Mouse (Mus musculus): ENCODE data around the gene Abhd16a. TPM values are rescaled to one million over a fixed set of nuclear protein-coding genes. Genes with fewer than 3 reads are reported as not detected.

Abhd16a gene
- polyA plus RNA-seq, 1 experiment from 2014 or later = 101 TPM

- H3K27me3 ChIP-seq = no peaks in the 10 kb centered on the region
- no peak for ATAC-seq (ENCODE audit: insufficient number of reproducible peaks, low FRiP score, low TSS enrichment, low read depth)
- H3K27ac ChIP-seq = peak overlapping the region; percentile 90; the same call in 1 of the 2 replicates
- peaks cover 37% of the 10 kb centered on the region for H3K4me1 ChIP-seq
- 70% methylated on average over 13 of the region's 13 CpGs for WGBS
- H3K36me3 ChIP-seq = peaks cover 32% of the 10 kb centered on the region
- peak overlapping the region; percentile 67 for H3K4me3 ChIP-seq
- H3K9ac ChIP-seq = peak overlapping the region; percentile 76; the same call in 1 of the 2 replicates
- no peaks in the 10 kb centered on the region for H3K9me3 ChIP-seq
- H3K4me2 ChIP-seq = peak overlapping the region; percentile 65
Observed at GRCm38 (mm10) chr17:35127017-35127416, 38.0 kb downstream of the Abhd16a start.

- Histone ChIP-seq H3K27me3 (no peaks in the 10 kb centered on the region), H3K9ac (no peak overlapping the region)
- WGBS = 68% methylated on average over 11 of the region's 11 CpGs
Observed at GRCm38 (mm10) chr17:35128996-35129395, 39.9 kb downstream of the Abhd16a start.

DNA sequence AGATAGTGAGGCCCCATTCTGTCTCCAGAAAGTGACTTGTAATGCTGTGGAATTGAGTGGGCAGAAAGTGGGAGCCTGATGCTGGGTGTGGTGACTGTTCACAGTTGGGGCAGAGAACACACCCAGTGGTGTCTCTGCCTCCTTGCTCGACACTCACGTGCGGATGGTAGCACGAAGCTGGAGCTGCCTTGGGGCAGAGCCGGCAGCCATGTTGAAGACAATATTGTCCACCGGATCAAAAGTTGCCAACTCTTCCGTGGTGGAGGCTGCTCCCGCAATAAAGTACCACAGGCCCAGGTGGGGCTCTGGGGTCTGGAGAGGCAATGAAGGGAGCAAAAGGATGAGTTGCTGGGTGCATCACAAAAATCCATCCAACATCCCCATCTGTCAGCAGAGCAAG is 42.0 kb downstream of the Abhd16a start:
- H3K27ac ChIP-seq = no peak overlapping the region
- no peaks in the 10 kb centered on the region for H3K27me3 ChIP-seq
- no peak for ATAC-seq (ENCODE audit: insufficient number of reproducible peaks, low FRiP score, low TSS enrichment, low read depth)
- no peak overlapping the region for H3K9ac ChIP-seq
- no peak overlapping the region for H3K4me2 ChIP-seq
- H3K4me1 ChIP-seq = peaks cover 22% of the 10 kb centered on the region
- H3K9me3 ChIP-seq = no peaks in the 10 kb centered on the region
- WGBS = 85% methylated on average over 8 of the region's 8 CpGs
- H3K4me3 ChIP-seq = no peak overlapping the region
- peaks cover 19% of the 10 kb centered on the region for H3K36me3 ChIP-seq

More at GRCm38 (mm10) chr17:35128996-35129395, 39.9 kb downstream of the Abhd16a start:
- Histone ChIP-seq H3K27ac (no peak overlapping the region), H3K4me1 (peaks cover 33% of the 10 kb centered on the region), H3K36me3 (peaks cover 26% of the 10 kb centered on the region), H3K4me2 (no peak overlapping the region), H3K9me3 (no peaks in the 10 kb centered on the region), H3K4me3 (no peak overlapping the region)
- no peak for ATAC-seq (ENCODE audit: insufficient number of reproducible peaks, low FRiP score, low TSS enrichment, low read depth)

GRCm38 (mm10) chr17:35131500-35132173 is 42.6 kb downstream of the Abhd16a start, which contains the start of gene Apom:
Gene Apom, minus strand, starts transcription at chr17:35132050.
- no peak within 1 kb of the TSS for H3K9ac ChIP-seq
- peaks cover 23% of the 10 kb centered on the region for H3K4me1 ChIP-seq
- H3K36me3 ChIP-seq = peaks cover 19% of the 10 kb centered on the region
- no peak within 1 kb of the TSS for H3K4me2 ChIP-seq
- no peaks in the 10 kb centered on the region for H3K27me3 ChIP-seq
- no peak for ATAC-seq (ENCODE audit: insufficient number of reproducible peaks, low FRiP score, low TSS enrichment, low read depth)
- no peak within 1 kb of the TSS for H3K27ac ChIP-seq
- WGBS = 80% methylated on average over 15 of the region's 15 CpGs
- H3K9me3 ChIP-seq = no peaks in the 10 kb centered on the region
- H3K4me3 ChIP-seq = no peak within 1 kb of the TSS

DNA sequence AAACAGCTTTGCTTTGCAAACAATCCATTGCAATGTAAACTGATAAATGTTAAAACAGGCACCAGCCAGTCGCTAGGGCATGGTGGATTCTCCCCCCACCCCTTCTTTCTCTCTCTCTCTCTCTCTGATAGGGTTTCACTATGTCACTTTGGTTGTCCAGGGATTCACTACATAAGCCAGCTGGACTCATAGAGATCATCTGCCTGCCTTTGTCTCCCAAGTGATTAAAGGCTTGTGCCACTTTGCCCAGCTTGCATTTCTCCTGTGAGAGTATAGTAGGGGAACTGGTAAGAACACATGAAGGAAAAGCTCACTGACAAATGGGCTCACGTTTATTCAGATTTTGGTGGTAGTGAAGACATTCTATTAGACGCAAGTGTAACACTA is 43.1 kb downstream of the Abhd16a start:
- Histone ChIP-seq H3K27me3 (no peaks in the 10 kb centered on the region), H3K4me1 (peaks cover 23% of the 10 kb centered on the region), H3K4me3 (no peak overlapping the region), H3K4me2 (no peak overlapping the region), H3K9ac (no peak overlapping the region), H3K27ac (no peak overlapping the region), H3K36me3 (peaks cover 19% of the 10 kb centered on the region), H3K9me3 (no peaks in the 10 kb centered on the region)
- WGBS = 79% methylated on average over 3 of the region's 3 CpGs
- ATAC-seq (ENCODE audit: insufficient number of reproducible peaks, low FRiP score, low TSS enrichment, low read depth) = no peak

DNA sequence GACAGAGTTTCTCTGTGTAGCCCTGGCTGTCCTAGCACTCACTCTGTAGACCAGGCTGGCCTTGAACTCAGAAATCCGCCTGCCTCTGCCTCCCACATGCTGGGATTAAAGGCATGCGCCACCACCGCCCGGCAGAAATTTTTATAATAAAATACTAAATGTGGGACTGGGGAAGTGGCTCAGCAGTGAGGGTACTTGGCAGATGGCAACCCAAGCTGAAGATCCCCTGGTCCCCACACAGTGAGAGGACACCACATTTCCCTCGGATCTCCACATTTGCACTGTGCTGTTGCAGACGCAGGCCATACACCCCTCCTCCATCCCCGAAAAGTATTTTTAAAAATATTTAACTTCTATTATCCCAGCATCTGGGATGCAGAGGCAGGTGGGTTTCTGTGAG is 44.5 kb downstream of the Abhd16a start:
- Histone ChIP-seq H3K9me3 (no peaks in the 10 kb centered on the region), H3K4me1 (peaks cover 17% of the 10 kb centered on the region), H3K4me3 (no peak overlapping the region), H3K4me2 (no peak overlapping the region), H3K27ac (no peak overlapping the region), H3K9ac (no peak overlapping the region), H3K27me3 (no peaks in the 10 kb centered on the region), H3K36me3 (peaks cover 20% of the 10 kb centered on the region)
- 91% methylated on average over 7 of the region's 7 CpGs for WGBS
- no peak for ATAC-seq (ENCODE audit: insufficient number of reproducible peaks, low FRiP score, low TSS enrichment, low read depth)

- Histone ChIP-seq H3K27ac (peak within 1 kb of the TSS; percentile 97), H3K9me3 (no peaks in the 10 kb centered on the region), H3K27me3 (no peaks in the 10 kb centered on the region), H3K4me3 (peak within 1 kb of the TSS; percentile 75), H3K4me2 (peak within 1 kb of the TSS; percentile 75), H3K9ac (peak within 1 kb of the TSS; percentile 50), H3K4me1 (peaks cover 14% of the 10 kb centered on the region), H3K36me3 (peaks cover 25% of the 10 kb centered on the region)
- under 1% methylated on average over 66 of the region's 66 CpGs for WGBS
- ATAC-seq (ENCODE audit: insufficient number of reproducible peaks, low FRiP score, low TSS enrichment, low read depth) = peak; percentile 94
Observed at GRCm38 (mm10) chr17:35134801-35135590, 45.9 kb downstream of the Abhd16a start, which contains the start of gene Bag6. Gene Bag6, plus strand, starts transcription at chr17:35135178.

DNA sequence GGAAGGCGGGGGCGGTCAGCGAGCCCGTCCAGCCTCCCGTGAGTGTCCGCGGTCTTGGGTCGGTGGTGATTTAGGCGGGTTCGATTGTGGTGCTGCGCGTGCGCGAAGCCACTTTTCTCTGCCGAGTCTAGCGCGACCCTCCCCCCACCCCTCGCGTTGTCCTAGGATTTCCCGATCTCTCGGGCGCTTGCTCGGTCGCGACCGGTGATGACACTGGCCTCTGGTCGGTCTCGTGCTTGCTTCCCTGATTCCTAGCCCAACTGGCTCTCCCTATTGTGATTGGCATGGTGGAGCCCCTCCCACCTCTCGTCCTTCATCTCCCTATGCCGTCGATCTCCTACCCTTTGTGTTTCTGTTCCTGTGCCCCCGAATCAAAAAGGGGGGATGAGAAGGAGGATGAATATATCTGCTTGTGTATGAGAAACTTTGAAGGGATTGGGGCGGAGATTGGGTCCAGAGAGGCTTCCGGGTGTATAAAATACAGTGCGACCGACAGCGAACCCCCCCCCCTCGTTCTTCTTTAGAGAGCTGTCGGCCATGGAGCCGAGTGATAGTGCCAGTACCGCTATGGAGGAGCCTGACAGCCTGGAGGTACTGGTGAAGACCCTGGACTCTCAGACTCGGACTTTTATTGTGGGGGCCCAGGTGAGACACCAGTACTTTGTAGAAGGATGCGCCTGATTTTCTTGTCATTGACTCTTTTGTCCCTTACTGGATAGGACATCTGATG is 46.7 kb downstream of the Abhd16a start:
- no peaks in the 10 kb centered on the region for H3K9me3 ChIP-seq
- peak overlapping the region; percentile 97 for H3K27ac ChIP-seq
- peak; percentile 38 for ATAC-seq (ENCODE audit: insufficient number of reproducible peaks, low FRiP score, low TSS enrichment, low read depth)
- H3K36me3 ChIP-seq = peaks cover 26% of the 10 kb centered on the region
- peaks cover 14% of the 10 kb centered on the region for H3K4me1 ChIP-seq
- H3K4me2 ChIP-seq = peak overlapping the region; percentile 75
- under 1% methylated on average over 43 of the region's 43 CpGs for WGBS
- peak overlapping the region; percentile 75 for H3K4me3 ChIP-seq
- peak overlapping the region; percentile 50 for H3K9ac ChIP-seq
- no peaks in the 10 kb centered on the region for H3K27me3 ChIP-seq

DNA sequence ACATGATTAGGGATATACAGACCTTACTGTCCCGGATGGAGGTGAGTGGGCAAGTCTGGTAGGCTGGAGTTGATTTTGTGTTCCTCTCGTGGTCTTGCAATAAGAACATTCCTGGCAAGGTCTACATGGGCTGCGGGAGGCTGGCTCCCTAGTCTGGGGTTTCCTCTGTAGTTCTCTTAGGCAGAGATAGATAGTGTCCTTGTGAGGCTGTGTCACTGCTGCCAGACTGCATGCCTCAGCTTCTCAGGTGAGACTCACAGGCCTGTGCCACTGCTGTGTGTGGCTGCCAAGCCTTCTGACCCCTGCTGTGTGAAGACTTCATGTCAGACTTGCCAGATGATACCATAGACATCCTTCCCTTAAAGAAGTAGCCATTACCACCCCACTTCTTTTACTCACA is 50.2 kb downstream of the Abhd16a start:
- Histone ChIP-seq H3K27me3 (no peaks in the 10 kb centered on the region), H3K27ac (no peak overlapping the region), H3K4me2 (no peak overlapping the region), H3K36me3 (peaks cover 61% of the 10 kb centered on the region), H3K4me3 (no peak overlapping the region), H3K9me3 (no peaks in the 10 kb centered on the region), H3K9ac (no peak overlapping the region), H3K4me1 (peaks cover 14% of the 10 kb centered on the region)
- no peak for ATAC-seq (ENCODE audit: insufficient number of reproducible peaks, low FRiP score, low TSS enrichment, low read depth)
- WGBS = 95% methylated on average over 3 of the region's 3 CpGs

DNA sequence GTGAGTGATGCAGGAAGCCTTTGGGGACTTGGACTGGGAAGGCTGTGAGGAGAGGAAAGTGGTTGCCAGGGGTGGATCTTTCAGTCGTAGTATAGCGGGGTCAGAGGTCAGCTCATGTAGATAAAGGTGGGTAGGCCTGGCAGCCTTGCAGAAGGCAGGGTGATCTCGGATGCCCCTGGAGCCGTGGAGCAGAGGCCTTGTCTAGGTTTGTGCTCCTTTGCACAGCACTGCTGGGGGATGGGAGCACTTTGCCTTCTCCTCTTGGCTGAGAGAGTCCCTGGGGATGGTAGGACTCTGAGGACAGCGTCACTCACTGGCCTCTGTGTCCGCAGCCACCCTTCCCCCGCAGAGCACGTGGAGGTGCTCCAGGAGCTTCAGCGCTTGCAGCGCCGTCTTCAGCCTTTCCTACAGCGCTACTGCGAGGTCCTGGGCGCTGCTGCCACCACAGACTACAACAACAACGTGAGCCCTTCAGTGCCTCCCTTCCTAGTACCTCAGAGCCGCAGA is 51.5 kb downstream of the Abhd16a start:
- Histone ChIP-seq H3K36me3 (peaks cover 74% of the 10 kb centered on the region), H3K4me3 (no peak overlapping the region), H3K27me3 (no peaks in the 10 kb centered on the region), H3K9me3 (no peaks in the 10 kb centered on the region), H3K27ac (no peak overlapping the region), H3K4me2 (no peak overlapping the region), H3K9ac (no peak overlapping the region), H3K4me1 (peaks cover 14% of the 10 kb centered on the region)
- WGBS = 81% methylated on average over 16 of the region's 16 CpGs
- ATAC-seq (ENCODE audit: insufficient number of reproducible peaks, low FRiP score, low TSS enrichment, low read depth) = no peak

DNA sequence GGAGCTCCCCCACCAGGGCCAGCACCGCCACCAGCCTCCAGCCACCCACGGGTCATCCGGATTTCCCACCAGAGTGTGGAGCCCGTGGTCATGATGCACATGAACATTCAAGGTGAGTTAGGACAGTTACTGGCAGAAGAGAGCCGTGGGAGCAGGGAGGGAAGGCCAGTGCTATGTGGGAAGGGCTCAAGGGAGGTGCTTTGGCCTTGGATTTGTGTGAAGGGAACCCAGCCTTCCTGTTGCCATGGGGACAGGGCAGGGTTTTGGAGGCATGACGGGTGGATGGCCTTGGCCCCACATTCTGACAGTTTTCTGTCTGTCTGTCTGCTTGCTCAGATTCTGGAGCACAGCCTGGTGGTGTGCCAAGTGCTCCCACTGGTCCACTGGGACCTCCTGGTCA is 52.9 kb downstream of the Abhd16a start:
- Histone ChIP-seq H3K36me3 (peaks cover 88% of the 10 kb centered on the region), H3K4me1 (peaks cover 8% of the 10 kb centered on the region), H3K27ac (no peak overlapping the region), H3K4me3 (no peak overlapping the region), H3K4me2 (no peak overlapping the region), H3K27me3 (no peaks in the 10 kb centered on the region), H3K9ac (no peak overlapping the region), H3K9me3 (no peaks in the 10 kb centered on the region)
- 90% methylated on average over 6 of the region's 6 CpGs for WGBS
- ATAC-seq (ENCODE audit: insufficient number of reproducible peaks, low FRiP score, low TSS enrichment, low read depth) = no peak

Measured in limb, embryonic 15.5 days (tissue).